Mouse (Mus musculus) olfactory bulb, adult 2 months (tissue): ENCODE measurements around the gene Tinagl1.

Source experiments
- CTCF ChIP-seq: fragments of 200-500 bp; IDR thresholded peaks from 2 replicates; pipeline ENCODE4 v1.5.1; 2012; ENCODE audit warnings: low read depth, mild to moderate bottlenecking, low read length, moderate library complexity; ENCODE audit not compliant: insufficient read depth
- POLR2A ChIP-seq: fragments of 200-500 bp; IDR thresholded peaks from 2 replicates; pipeline ENCODE4 v1.6.1; 2012; ENCODE audit warnings: mild to moderate bottlenecking, low read depth, low read length, moderate library complexity; ENCODE audit not compliant: insufficient read depth

DNA sequence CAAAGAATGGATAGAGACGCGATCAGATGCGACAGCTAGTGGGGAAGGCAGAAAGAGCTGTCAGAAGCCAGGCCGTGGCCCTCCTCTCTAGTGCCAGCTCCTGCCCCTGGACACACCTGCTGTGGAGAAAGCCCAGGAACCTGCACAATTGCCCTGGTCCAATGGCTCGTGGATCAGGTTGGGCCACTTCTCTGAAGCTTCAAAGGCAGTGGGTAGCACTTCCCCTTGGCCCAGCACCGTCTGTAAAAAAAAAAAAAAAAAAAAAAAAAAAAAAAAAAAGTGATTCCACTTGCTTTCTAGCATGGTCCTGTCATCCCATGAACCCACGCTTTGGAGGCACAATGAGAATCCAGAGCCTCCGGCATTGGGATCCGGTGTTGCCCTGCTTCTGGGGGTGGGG, 7.1 kb downstream of the Tinagl1 start:
- TF ChIP-seq CTCF (no peak), POLR2A (no peak)
